In the genomic region with DNA sequence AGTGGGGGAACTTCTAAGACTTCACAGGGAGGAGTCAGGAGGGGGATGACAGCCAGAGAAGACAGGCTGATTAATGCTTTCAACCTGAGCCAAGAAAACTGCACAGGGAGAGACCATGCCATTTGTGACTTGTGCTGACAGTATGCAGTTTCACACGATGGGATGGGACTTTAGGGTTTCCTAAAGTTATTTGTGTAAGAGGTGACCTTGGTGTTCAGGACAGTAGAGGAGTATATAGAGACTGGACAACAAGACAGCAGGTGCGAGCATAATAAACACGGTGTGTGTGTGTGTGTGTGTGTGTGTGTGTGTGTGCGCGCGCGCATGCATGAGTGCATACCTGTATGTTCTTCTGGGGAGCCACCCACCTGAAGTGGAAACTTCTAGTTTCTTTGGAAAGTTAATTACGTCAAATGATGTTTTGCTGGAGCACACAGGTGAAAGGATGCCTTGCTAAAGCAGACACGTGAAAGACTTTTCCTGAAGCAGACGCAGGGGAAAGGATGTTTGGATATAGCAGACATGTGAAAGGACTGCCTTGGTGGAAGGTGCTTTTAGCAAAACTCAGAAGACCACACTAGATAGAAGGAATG, we compare ENCODE assay signal across 13 mouse cellular contexts. TPM values are rescaled to one million over a fixed set of nuclear protein-coding genes. Genes with fewer than 3 reads are reported as not detected.
A peak's percentile ranks its signal among the peaks of the same experiment; 100 is the strongest.
DNase-seq lines count a peak whose midpoint lies in the region; ATAC-seq and TF ChIP-seq lines count a peak whose summit lies in the region.
"Had no signal": no experiment of that assay in that cellular context is flagged by ENCODE, and none has a peak within 500 bp of the region (broad histone marks: within the 10 kb centered on the region; RNA-seq: fewer than 3 reads in every experiment).

No protein-coding gene starts in this region.

- ATAC-seq in heart, embryonic 11.5 days (replicated peaks; ENCODE audit: insufficient number of reproducible peaks, low FRiP score, low TSS enrichment), result 0 out of 2 replicates have a peak, but pooled peaks have one; percentile 21
- no peak; the same call in 1 of the 2 replicates for ATAC-seq in lung, embryonic 14.5 days (ENCODE audit: insufficient read depth)
- no peak for ATAC-seq in embryonic facial prominence, embryonic 12.5 days (ENCODE audit: insufficient number of reproducible peaks, insufficient read depth, low FRiP score, low TSS enrichment)
- ATAC-seq in limb, embryonic 13.5 days (ENCODE audit: low FRiP score, low read depth), result no peak
- ATAC-seq: forebrain, embryonic 15.5 days had no signal

- WGBS in heart, embryonic 11.5 days (ENCODE audit: insufficient replicate concordance), result 77% methylated on average over 10 of the region's 10 CpGs
- 74% methylated on average over 10 of the region's 10 CpGs for WGBS in lung, embryonic 14.5 days
- WGBS in embryonic facial prominence, embryonic 12.5 days, result 86% methylated on average over 10 of the region's 10 CpGs
- 80% methylated on average over 10 of the region's 10 CpGs for WGBS in limb, embryonic 13.5 days

- H3K36me3 ChIP-seq in heart, embryonic 11.5 days (ENCODE audit: control insufficient read depth, insufficient read depth, low read length), result no peaks in the 10 kb centered on the region
- H3K36me3 ChIP-seq in lung, embryonic 14.5 days (ENCODE audit: insufficient read depth), result no peaks in the 10 kb centered on the region
- H3K36me3 ChIP-seq in embryonic facial prominence, embryonic 12.5 days, result no peaks in the 10 kb centered on the region
- no peaks in the 10 kb centered on the region for H3K36me3 ChIP-seq in limb, embryonic 13.5 days
- H3K36me3 ChIP-seq: forebrain, embryonic 15.5 days; G1E; midbrain, embryonic 12.5 days had no signal

- no peak overlapping the region for H3K4me3 ChIP-seq in heart, embryonic 11.5 days (ENCODE audit: low read depth, low read length)
- no peak overlapping the region for H3K4me3 ChIP-seq in lung, embryonic 14.5 days (ENCODE audit: low read depth, low read length)
- H3K4me3 ChIP-seq in embryonic facial prominence, embryonic 12.5 days, result no peak overlapping the region
- H3K4me3 ChIP-seq in limb, embryonic 13.5 days, result no peak overlapping the region
- H3K4me3 ChIP-seq: forebrain, embryonic 15.5 days; midbrain, embryonic 12.5 days had no signal

- H3K27me3 ChIP-seq in heart, embryonic 11.5 days (ENCODE audit: control insufficient read depth, insufficient read depth, low read length), result peaks cover 72% of the 10 kb centered on the region
- no peaks in the 10 kb centered on the region for H3K27me3 ChIP-seq in lung, embryonic 14.5 days (ENCODE audit: insufficient read depth, low read length)
- no peaks in the 10 kb centered on the region for H3K27me3 ChIP-seq in embryonic facial prominence, embryonic 12.5 days
- no peaks in the 10 kb centered on the region for H3K27me3 ChIP-seq in limb, embryonic 13.5 days
- H3K27me3 ChIP-seq: forebrain, embryonic 15.5 days; midbrain, embryonic 12.5 days had no signal

- no peak overlapping the region; the same call in 1 of the 2 replicates for H3K27ac ChIP-seq in heart, embryonic 11.5 days (ENCODE audit: low read depth, low read length)
- H3K27ac ChIP-seq in lung, embryonic 14.5 days (ENCODE audit: low read depth), result peak overlapping the region; percentile 85
- 0 out of 2 replicates have a peak overlapping the region, but pooled peaks have one; percentile 46 for H3K27ac ChIP-seq in embryonic facial prominence, embryonic 12.5 days
- peak overlapping the region; percentile 23; the same call in 1 of the 2 replicates for H3K27ac ChIP-seq in limb, embryonic 13.5 days
- H3K27ac ChIP-seq: forebrain, embryonic 15.5 days; midbrain, embryonic 12.5 days had no signal

- TF ChIP-seq CTCF in lung, embryonic 14.5 days (IDR thresholded peaks at IDR 0.05; ENCODE audit: low read depth), result no peak

- no peak for DNase-seq in heart, adult 18-20 months
- no peak for DNase-seq in lung, embryonic 14.5 days
- DNase-seq in lung, adult 18-20 months, result no peak
- DNase-seq in right cerebral cortex, adult 18-20 months, result no peak
- DNase-seq: adrenal gland, adult 8-10 months; cerebellum, adult 9-10 months; gastrocnemius, postnatal 14 days had no signal

- H3K9ac ChIP-seq in heart, embryonic 11.5 days (ENCODE audit: low read depth, low read length), result no peak overlapping the region
- H3K9ac ChIP-seq in lung, embryonic 14.5 days, result no peak overlapping the region
- no peak overlapping the region for H3K9ac ChIP-seq in embryonic facial prominence, embryonic 12.5 days
- no peak overlapping the region for H3K9ac ChIP-seq in limb, embryonic 13.5 days
- H3K9ac ChIP-seq: forebrain, embryonic 15.5 days; midbrain, embryonic 12.5 days had no signal

- no peak overlapping the region for H3K4me2 ChIP-seq in heart, embryonic 11.5 days
- H3K4me2 ChIP-seq in lung, embryonic 14.5 days, result no peak overlapping the region
- no peak overlapping the region for H3K4me2 ChIP-seq in embryonic facial prominence, embryonic 12.5 days (replicated peaks)
- no peak overlapping the region for H3K4me2 ChIP-seq in limb, embryonic 13.5 days (replicated peaks)
- H3K4me2 ChIP-seq: forebrain, embryonic 15.5 days; midbrain, embryonic 12.5 days had no signal

- H3K9me3 ChIP-seq in heart, embryonic 11.5 days (replicated peaks; ENCODE audit: control insufficient read depth, low read length), result no peaks in the 10 kb centered on the region
- H3K9me3 ChIP-seq in lung, embryonic 14.5 days (ENCODE audit: low read depth, low read length), result no peaks in the 10 kb centered on the region
- H3K9me3 ChIP-seq in embryonic facial prominence, embryonic 12.5 days, result no peaks in the 10 kb centered on the region
- H3K9me3 ChIP-seq in limb, embryonic 13.5 days, result no peaks in the 10 kb centered on the region
- H3K9me3 ChIP-seq: forebrain, embryonic 15.5 days; G1E; midbrain, embryonic 12.5 days had no signal

- H3K4me1 ChIP-seq in heart, embryonic 11.5 days (ENCODE audit: control insufficient read depth, insufficient read depth, low read length), result peaks cover 16% of the 10 kb centered on the region; the same call in 1 of the 2 replicates
- peaks cover 20% of the 10 kb centered on the region for H3K4me1 ChIP-seq in lung, embryonic 14.5 days (ENCODE audit: insufficient read depth)
- H3K4me1 ChIP-seq in embryonic facial prominence, embryonic 12.5 days, result peaks cover 20% of the 10 kb centered on the region
- peaks cover 42% of the 10 kb centered on the region for H3K4me1 ChIP-seq in limb, embryonic 13.5 days

RNA-seq across cellular contexts. Expression of a gene that starts 29.3 kb away (rescaled TPM):
- 19.2 and 22.3 TPM in 2 replicates for polyA plus RNA-seq in heart, embryonic 11.5 days (2014; fragmentation: Nextera tagmentation; extraction: Ambion mirVana)
- 10 to 100 TPM; 19.8 to 24.1 TPM for total RNA-seq in heart, adult 18-20 months (2021)
- 86.5 and 89.4 TPM in 2 replicates for polyA plus RNA-seq in lung, embryonic 14.5 days (2014; fragmentation: Nextera tagmentation; extraction: Ambion mirVana)
- polyA plus RNA-seq in embryonic facial prominence, embryonic 12.5 days (2016; fragmentation: Nextera tagmentation; extraction: Ambion mirVana), result 20.6 and 22.8 TPM in 2 replicates
- 25.4 and 28.5 TPM in 2 replicates for polyA plus RNA-seq in limb, embryonic 13.5 days (2015; fragmentation: Nextera tagmentation; extraction: Ambion mirVana)
- polyA plus RNA-seq: G1E had no signal
